ENCODE assay signal across 24 mouse cellular contexts in genomic region chr17:12499426-12499825, GRCm38 (mm10). TPM values are rescaled to one million over a fixed set of nuclear protein-coding genes. Genes with fewer than 3 reads are reported as not detected.
"Had no signal": no experiment of that assay in that cellular context is flagged by ENCODE, and none has a peak within 500 bp of the region (broad histone marks: within the 10 kb centered on the region; RNA-seq: fewer than 3 reads in every experiment).

No protein-coding gene starts in this region.

- DNase-seq: gastrocnemius, adult 2 months; gastrocnemius, postnatal 10 days; gastrocnemius, postnatal 25 days; heart, adult 18-20 months; heart, postnatal 14 days; heart, postnatal 36 days; kidney, adult 18-20 months; kidney, adult 8-10 months; kidney, postnatal 10 days; kidney, postnatal 25 days; layer of hippocampus, adult 9-11 months; layer of hippocampus, postnatal 36 days; liver; liver, embryonic 13.5 days had no signal

- H3K4me1 ChIP-seq: heart, embryonic 13.5 days; heart, embryonic 15.5 days; hindbrain, embryonic 13.5 days; hindbrain, embryonic 15.5 days; liver, embryonic 13.5 days; liver, embryonic 15.5 days had no signal

- H3K4me3 ChIP-seq: gastrocnemius, adult 2 months; heart, embryonic 13.5 days; heart, embryonic 15.5 days; hindbrain, embryonic 13.5 days; hindbrain, embryonic 15.5 days; left cerebral cortex, adult 2 months; limb, embryonic 10.5 days; limb, embryonic 12.5 days; liver, embryonic 13.5 days; liver, embryonic 15.5 days had no signal

- ATAC-seq: hindbrain, postnatal 0 days; intestine, embryonic 16.5 days had no signal

- H3K27ac ChIP-seq: gastrocnemius, adult 2 months; heart, embryonic 13.5 days; heart, embryonic 15.5 days; hindbrain, embryonic 13.5 days; hindbrain, embryonic 15.5 days; hindbrain, postnatal 0 days; left cerebral cortex, adult 2 months; limb, embryonic 10.5 days; limb, embryonic 12.5 days; liver, embryonic 13.5 days; liver, embryonic 15.5 days had no signal

- H3K36me3 ChIP-seq: heart, embryonic 13.5 days; heart, embryonic 15.5 days; hindbrain, embryonic 13.5 days; hindbrain, embryonic 15.5 days; limb, embryonic 10.5 days; limb, embryonic 12.5 days; liver, embryonic 13.5 days; liver, embryonic 15.5 days had no signal

- H3K9me3 ChIP-seq: heart, embryonic 15.5 days; hindbrain, embryonic 13.5 days; hindbrain, embryonic 15.5 days; limb, embryonic 10.5 days; liver, embryonic 13.5 days; liver, embryonic 15.5 days had no signal

RNA-seq across cellular contexts. Expression of gene Slc22a3, which starts 8.1 kb away (rescaled TPM):
- polyA plus RNA-seq: limb, embryonic 10.5 days had no signal
